ENCODE assay signal across 16 mouse cellular contexts in genomic region chr9:24421888-24422287, GRCm38 (mm10).
"Had no signal": no experiment of that assay in that cellular context is flagged by ENCODE, and none has a peak within 500 bp of the region (broad histone marks: within the 10 kb centered on the region; RNA-seq: fewer than 3 reads in every experiment).

No protein-coding gene starts in this region.

- H3K27me3 ChIP-seq: limb, embryonic 13.5 days; liver, embryonic 15.5 days; megakaryocyte, embryonic 14.5 days; midbrain, embryonic 12.5 days; neural tube, embryonic 15.5 days had no signal

- H3K9ac ChIP-seq: limb, embryonic 13.5 days; liver, embryonic 15.5 days; lung, embryonic 14.5 days; midbrain, embryonic 12.5 days; neural tube, embryonic 15.5 days had no signal

- H3K27ac ChIP-seq: limb, embryonic 13.5 days; liver, embryonic 15.5 days; midbrain, embryonic 12.5 days; neural tube, embryonic 15.5 days; stomach, postnatal 0 days had no signal

- H3K4me3 ChIP-seq: limb, embryonic 13.5 days; liver, embryonic 15.5 days; megakaryocyte, embryonic 14.5 days; midbrain, embryonic 12.5 days; myocyte; neural tube, embryonic 15.5 days had no signal

- DNase-seq: kidney, adult 18-20 months; kidney, postnatal 14 days; layer of hippocampus, postnatal 36 days; lung, embryonic 14.5 days; lung, postnatal 10 days; lung, postnatal 4 days; right cerebral cortex, postnatal 14 days; thymus, postnatal 4 days had no signal

- H3K9me3 ChIP-seq: limb, embryonic 13.5 days; liver, embryonic 15.5 days; megakaryocyte, embryonic 14.5 days; midbrain, embryonic 12.5 days; neural tube, embryonic 15.5 days had no signal

- H3K4me1 ChIP-seq: limb, embryonic 13.5 days; liver, embryonic 15.5 days; megakaryocyte, embryonic 14.5 days; midbrain, embryonic 12.5 days; neural tube, embryonic 15.5 days had no signal

- H3K4me2 ChIP-seq: limb, embryonic 13.5 days; liver, embryonic 11.5 days; liver, embryonic 15.5 days; lung, embryonic 14.5 days; midbrain, embryonic 12.5 days; neural tube, embryonic 15.5 days had no signal
